Mouse (Mus musculus) thymus, adult 2 months (tissue): Measurements from ENCODE around the gene Zfp445.

Experiments
- CTCF ChIP-seq: fragments of 200-500 bp; IDR thresholded peaks from 2 replicates; pipeline ENCODE4 v1.5.1; 2012; ENCODE audit warnings: mild to moderate bottlenecking, control low read depth, low read length, moderate library complexity, borderline replicate concordance; ENCODE audit not compliant: control insufficient read depth, poor library complexity, insufficient read depth; ENCODE audit errors: extremely low read depth
- POLR2A ChIP-seq: fragments of 200-500 bp; IDR thresholded peaks from 2 replicates; pipeline ENCODE4 v1.6.1; 2012; ENCODE audit warnings: mild to moderate bottlenecking, low read length, control low read depth, moderate library complexity; ENCODE audit not compliant: control insufficient read depth, poor library complexity, insufficient read depth; ENCODE audit errors: extremely low read depth

DNA sequence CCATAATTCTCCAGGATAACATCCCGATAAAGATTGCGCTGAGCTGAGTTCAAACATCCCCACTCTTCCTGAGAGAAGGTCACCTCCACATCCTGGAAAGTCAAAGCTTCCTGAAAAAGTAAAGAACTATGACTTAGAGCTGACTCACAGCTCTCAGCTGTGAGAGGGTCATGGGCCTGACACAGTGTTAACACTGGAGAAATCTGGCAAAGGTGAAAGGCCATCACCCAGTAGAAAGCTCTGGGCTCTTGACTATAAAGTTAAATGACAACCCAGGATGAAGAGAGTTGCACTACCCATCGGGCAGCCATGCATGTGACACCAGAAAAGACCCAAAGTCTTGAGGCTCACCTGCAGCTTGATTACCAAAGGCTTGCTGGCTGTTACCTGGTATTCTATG, 9.1 kb downstream of the Zfp445 start:
- TF ChIP-seq CTCF, result no peak
- no peak for TF ChIP-seq POLR2A
